Mouse (Mus musculus) neural tube, embryonic 15.5 days (tissue): ENCODE measurements at regions not wholly inside any gene's neighbourhood (a gene's known extent, or its start where the extent isn't known, plus 50 kb on each side); places are given as distances from the start of the nearest gene placed in this dataset.
A peak's percentile ranks its signal among the peaks of the same experiment; 100 is the strongest.

ENCODE experiments used
- ATAC-seq: fragments of 200-750 bp; cut with Nextera tagmentation; 2 replicates; pipeline ENCODE4 v1.8.0; 2017; ENCODE audit warnings: mild to moderate bottlenecking, moderate TSS enrichment, moderate library complexity; ENCODE audit not compliant: low FRiP score
- H3K27ac ChIP-seq: fragments of 300-500 bp; sonication (generic); replicated peaks from 2 replicates; pipeline ENCODE4 v1.5.1; 2015; ENCODE audit warnings: mild to moderate bottlenecking, inconsistent platforms
- H3K27me3 ChIP-seq: fragments of 300-500 bp; sonication (generic); replicated peaks from 2 replicates; pipeline ENCODE4 v1.6.1; 2015; ENCODE audit warnings: inconsistent platforms
- H3K36me3 ChIP-seq: fragments of 300-500 bp; sonication (generic); 2 replicates; pipeline ENCODE4 v1.6.1; 2015; ENCODE audit warnings: inconsistent platforms
- H3K4me1 ChIP-seq: fragments of 300-500 bp; sonication (generic); 2 replicates; pipeline ENCODE4 v1.6.1; 2015; ENCODE audit warnings: inconsistent platforms
- H3K4me2 ChIP-seq: fragments of 300-500 bp; sonication (generic); 2 replicates; pipeline ENCODE4 v1.6.1; 2015; ENCODE audit warnings: inconsistent platforms, mild to moderate bottlenecking, moderate library complexity
- H3K4me3 ChIP-seq: fragments of 300-500 bp; sonication (generic); replicated peaks from 2 replicates; pipeline ENCODE4 v1.5.1; 2015; ENCODE audit warnings: mild to moderate bottlenecking, inconsistent platforms
- H3K9ac ChIP-seq: fragments of 300-500 bp; sonication (generic); replicated peaks from 2 replicates; pipeline ENCODE4 v1.6.1; 2015; ENCODE audit warnings: mild to moderate bottlenecking, inconsistent platforms
- H3K9me3 ChIP-seq: fragments of 300-500 bp; sonication (generic); replicated peaks from 2 replicates; pipeline ENCODE4 v1.6.1; 2016; ENCODE audit warnings: inconsistent platforms
- WGBS: fragments of 180-500 bp; shearing (Covaris S2); methylation state at CpG from one replicate; pipeline ENCODE4 v1.1.7; 2015; ENCODE audit warnings: mixed read lengths; 5-methylcytosine and 5-hydroxymethylcytosine counted together

DNA sequence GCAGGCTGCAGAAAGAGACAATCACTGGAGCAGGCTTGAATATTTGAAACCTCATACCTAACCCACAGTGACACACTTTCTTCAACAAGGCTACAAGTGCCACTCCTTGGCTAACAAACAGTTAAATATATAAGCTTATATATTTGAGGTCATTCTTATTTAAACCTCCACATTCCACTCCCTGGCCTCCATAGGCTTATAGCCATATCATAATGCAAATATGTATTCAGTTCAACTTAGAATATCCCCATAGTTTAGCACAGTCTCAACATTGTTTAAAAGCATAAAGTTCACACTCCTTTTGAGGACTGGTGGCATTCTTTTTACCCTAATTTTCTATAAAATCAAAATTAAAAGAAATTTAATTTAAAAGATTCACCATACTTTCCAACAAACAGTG, 390.0 kb upstream of the Mef2c start:
- no peak for ATAC-seq
- Histone ChIP-seq H3K27ac (no peak overlapping the region), H3K4me2 (no peak overlapping the region), H3K9ac (no peak overlapping the region), H3K27me3 (no peaks in the 10 kb centered on the region), H3K36me3 (no peaks in the 10 kb centered on the region), H3K4me3 (no peak overlapping the region), H3K4me1 (no peaks in the 10 kb centered on the region), H3K9me3 (no peaks in the 10 kb centered on the region)

DNA sequence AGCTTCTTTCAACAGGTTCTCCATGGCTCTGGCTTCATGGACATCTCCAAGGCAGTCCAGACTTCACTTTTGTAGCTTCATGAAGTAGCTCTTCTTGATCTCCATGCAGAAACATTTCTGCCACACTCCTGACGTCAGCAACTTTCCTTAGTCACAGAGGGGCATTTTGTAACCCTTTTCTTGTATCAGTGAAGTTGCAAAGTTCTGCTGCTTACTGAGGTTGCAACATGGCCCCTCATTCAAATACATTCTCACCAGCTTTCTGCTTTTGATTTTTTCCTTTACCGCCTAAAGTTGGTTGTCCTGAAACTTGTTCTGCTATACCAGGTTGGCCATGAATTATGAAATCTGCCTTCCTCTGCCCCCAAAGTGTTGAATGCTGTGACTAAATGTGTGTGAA, 389.4 kb upstream of the Mef2c start:
- Histone ChIP-seq H3K4me3 (no peak overlapping the region), H3K9ac (no peak overlapping the region), H3K36me3 (no peaks in the 10 kb centered on the region), H3K27me3 (no peaks in the 10 kb centered on the region), H3K4me1 (no peaks in the 10 kb centered on the region), H3K4me2 (no peak overlapping the region), H3K9me3 (no peaks in the 10 kb centered on the region), H3K27ac (no peak overlapping the region)
- WGBS, result 88% methylated on average over 2 of the region's 2 CpGs
- ATAC-seq, result no peak

DNA sequence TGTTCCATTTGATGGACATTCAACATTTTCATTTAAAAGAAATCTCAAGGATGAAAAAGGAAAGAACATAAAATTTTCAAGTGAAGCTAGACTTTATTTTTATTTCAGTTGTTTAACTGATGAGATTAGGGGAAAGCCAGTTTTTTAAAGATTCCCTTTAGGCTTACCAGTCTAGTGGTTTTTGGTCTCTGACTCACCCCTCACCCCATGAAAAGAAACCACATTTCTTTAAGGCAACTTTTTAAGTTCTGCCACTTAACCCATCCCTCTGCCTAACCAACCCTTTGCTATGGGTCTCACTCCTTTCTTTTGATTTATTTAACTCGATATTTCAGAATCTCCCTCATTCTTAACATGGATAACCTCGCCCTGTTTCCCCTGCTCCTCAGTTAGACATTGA, 388.1 kb upstream of the Mef2c start:
- H3K27me3 ChIP-seq, result no peaks in the 10 kb centered on the region
- no peak overlapping the region for H3K4me2 ChIP-seq
- 82% methylated on average over 2 of the region's 2 CpGs for WGBS
- H3K9me3 ChIP-seq, result no peaks in the 10 kb centered on the region
- H3K36me3 ChIP-seq, result no peaks in the 10 kb centered on the region
- H3K4me1 ChIP-seq, result no peaks in the 10 kb centered on the region
- H3K4me3 ChIP-seq, result no peak overlapping the region
- no peak overlapping the region for H3K27ac ChIP-seq
- no peak for ATAC-seq
- H3K9ac ChIP-seq, result no peak overlapping the region

GRCm38 (mm10) chr13:83120343-83120742, 383.5 kb upstream of the Mef2c start:
- Histone ChIP-seq H3K27ac (no peak overlapping the region), H3K36me3 (no peaks in the 10 kb centered on the region), H3K9me3 (no peaks in the 10 kb centered on the region), H3K4me1 (no peaks in the 10 kb centered on the region), H3K4me2 (no peak overlapping the region), H3K9ac (no peak overlapping the region), H3K27me3 (no peaks in the 10 kb centered on the region), H3K4me3 (no peak overlapping the region)
- WGBS, result 18% methylated on average over 4 of the region's 4 CpGs
- ATAC-seq, result no peak

DNA sequence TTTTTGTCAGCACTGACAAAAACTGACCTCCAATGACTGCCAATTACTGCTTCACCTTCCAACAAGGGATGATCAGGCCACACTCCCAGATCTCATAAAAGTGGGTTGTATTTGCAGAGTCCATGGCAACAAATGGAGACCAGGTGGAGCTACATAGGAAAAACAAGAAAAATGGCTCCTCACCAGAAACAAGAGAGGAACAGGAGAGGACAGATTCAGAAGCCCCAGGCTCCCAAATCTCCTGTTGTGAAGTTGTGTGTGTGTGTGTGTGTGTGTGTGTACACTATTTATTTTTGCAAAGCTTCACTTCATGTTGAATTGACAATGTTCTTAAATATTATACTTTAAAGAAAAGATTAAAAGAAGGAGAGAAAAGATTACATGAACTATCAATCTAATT, 380.2 kb upstream of the Mef2c start:
- no peak for ATAC-seq
- no peak overlapping the region for H3K4me3 ChIP-seq

DNA sequence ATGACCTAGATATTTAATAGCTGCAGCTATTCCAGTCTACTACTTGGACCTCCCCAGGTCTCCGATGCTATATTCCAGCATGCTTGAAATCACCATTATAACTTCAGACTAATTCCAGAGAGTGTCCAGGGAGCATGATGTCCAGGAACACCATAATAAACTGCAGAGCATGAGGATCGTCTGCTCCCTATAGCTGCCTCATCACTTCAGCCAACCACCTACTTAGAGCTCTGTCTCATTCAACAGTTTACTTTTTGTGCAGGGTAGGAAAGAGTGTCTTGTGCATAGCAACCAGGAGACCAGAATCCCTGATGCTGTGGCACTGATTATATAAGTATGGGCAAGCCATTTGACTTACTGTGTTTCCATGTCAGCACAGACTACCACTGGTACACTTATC, 379.2 kb upstream of the Mef2c start:
- Histone ChIP-seq H3K36me3 (no peaks in the 10 kb centered on the region), H3K4me2 (no peak overlapping the region), H3K9me3 (no peaks in the 10 kb centered on the region), H3K9ac (no peak overlapping the region), H3K4me1 (no peaks in the 10 kb centered on the region), H3K27me3 (no peaks in the 10 kb centered on the region), H3K27ac (no peak overlapping the region), H3K4me3 (no peak overlapping the region)
- peak; percentile 83 for ATAC-seq
- 64% methylated on average over 2 of the region's 2 CpGs for WGBS

More for the DNA sequence above, 380.2 kb upstream of the Mef2c start:
- Histone ChIP-seq H3K9ac (no peak overlapping the region), H3K27ac (no peak overlapping the region), H3K27me3 (no peaks in the 10 kb centered on the region), H3K36me3 (no peaks in the 10 kb centered on the region), H3K4me1 (no peaks in the 10 kb centered on the region), H3K4me2 (no peak overlapping the region), H3K9me3 (no peaks in the 10 kb centered on the region)

DNA sequence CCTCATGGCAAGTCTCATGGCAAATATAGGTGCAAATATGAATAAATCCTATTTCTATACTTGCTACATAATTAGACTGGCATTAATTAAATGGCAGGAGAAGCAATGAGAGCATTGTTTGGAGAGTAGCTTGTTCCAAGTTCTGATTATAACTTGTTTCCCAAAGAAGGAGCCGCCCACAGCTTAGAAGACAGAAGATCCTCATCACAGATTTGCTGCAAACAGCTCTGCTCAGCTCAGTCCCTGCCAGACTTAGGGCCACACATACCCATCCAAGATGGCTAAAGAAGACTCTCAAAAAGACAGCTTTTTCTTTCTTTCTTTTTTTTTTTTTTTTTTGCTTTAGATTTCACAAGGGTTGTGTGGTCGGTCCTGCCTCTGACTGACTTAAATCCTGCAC, 377.4 kb upstream of the Mef2c start:
- 95% methylated on average over 2 of the region's 2 CpGs for WGBS

DNA sequence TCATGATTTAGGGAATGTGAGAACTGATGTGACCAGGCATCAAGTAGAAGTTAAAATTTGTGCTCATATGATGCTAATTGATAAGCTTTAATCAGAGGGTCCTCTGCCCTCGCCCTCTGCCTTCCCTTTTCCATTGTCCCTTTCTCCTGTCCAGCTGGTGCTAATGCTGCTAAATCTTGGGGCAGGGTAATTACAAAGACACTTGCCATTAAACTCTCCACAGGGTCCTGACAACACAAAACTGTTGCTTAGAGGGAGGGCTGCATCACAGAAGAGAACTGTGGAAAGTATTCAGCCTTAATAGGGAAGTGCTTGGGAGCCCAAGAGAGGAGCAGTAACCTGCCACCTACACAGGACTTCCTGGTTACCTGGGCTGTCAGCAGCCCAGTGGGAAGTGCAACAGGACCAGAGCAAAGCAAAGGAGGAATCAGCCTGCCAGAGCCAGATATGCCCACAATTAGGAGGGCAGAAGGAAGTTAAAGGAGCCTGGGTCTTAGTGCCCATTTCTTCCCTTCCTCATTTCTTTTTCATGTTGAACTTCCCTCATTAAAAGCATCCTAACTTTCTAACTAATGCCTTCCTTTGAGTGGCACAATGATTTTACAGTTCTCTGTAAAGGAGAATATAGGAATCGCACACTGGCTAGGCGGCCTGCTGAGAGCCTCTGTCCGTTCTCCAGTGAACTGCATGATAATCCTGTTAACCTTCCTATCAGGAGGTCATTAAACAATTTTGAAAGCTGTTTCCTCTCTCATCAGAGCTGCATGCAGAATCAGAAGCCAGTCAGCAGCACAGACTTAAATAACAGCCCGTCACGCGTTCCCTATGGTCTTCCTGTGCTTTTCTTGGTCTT, 372.5 kb upstream of the Mef2c start:
- Histone ChIP-seq H3K4me2 (no peak overlapping the region), H3K4me1 (no peaks in the 10 kb centered on the region), H3K4me3 (no peak overlapping the region), H3K9me3 (no peaks in the 10 kb centered on the region), H3K27ac (no peak overlapping the region), H3K36me3 (no peaks in the 10 kb centered on the region), H3K27me3 (0 out of 2 replicates have a peak, but pooled peaks cover 2% of the 10 kb centered on the region), H3K9ac (no peak overlapping the region)
- WGBS, result 24% methylated on average over 7 of the region's 7 CpGs
- no peak for ATAC-seq

More for the DNA sequence above, 377.4 kb upstream of the Mef2c start:
- Histone ChIP-seq H3K27me3 (0 out of 2 replicates have a peak, but pooled peaks cover 2% of the 10 kb centered on the region), H3K27ac (no peak overlapping the region), H3K9ac (no peak overlapping the region), H3K4me3 (no peak overlapping the region), H3K36me3 (no peaks in the 10 kb centered on the region), H3K4me1 (no peaks in the 10 kb centered on the region), H3K4me2 (no peak overlapping the region), H3K9me3 (no peaks in the 10 kb centered on the region)
- no peak for ATAC-seq

DNA sequence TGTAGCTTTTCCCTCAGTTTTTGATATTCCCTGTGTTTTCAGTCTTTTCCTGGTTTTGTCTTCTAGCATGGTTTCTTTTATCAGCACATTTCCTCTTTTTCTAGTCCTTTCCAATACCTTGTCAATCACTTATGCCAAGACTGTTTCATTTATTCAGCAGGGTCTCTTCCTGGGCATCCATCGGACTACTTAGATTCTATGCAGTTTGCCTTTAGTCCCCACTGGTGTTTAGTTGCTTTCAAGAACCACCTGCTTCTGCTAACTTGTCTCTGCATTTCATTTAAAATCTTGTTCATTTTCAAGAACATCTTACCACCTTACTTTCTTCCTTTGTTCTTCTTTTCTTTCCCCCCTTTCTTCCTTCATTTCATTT, 371.9 kb upstream of the Mef2c start:
- WGBS, result 56% methylated on average over 1 of the region's 1 CpGs
- H3K9ac ChIP-seq, result no peak overlapping the region
- no peaks in the 10 kb centered on the region for H3K36me3 ChIP-seq
- H3K27me3 ChIP-seq, result 0 out of 2 replicates have a peak, but pooled peaks cover 2% of the 10 kb centered on the region
- no peak overlapping the region for H3K4me2 ChIP-seq
- no peak overlapping the region for H3K27ac ChIP-seq
- H3K9me3 ChIP-seq, result no peaks in the 10 kb centered on the region
- H3K4me1 ChIP-seq, result no peaks in the 10 kb centered on the region
- ATAC-seq, result no peak
- no peak overlapping the region for H3K4me3 ChIP-seq

DNA sequence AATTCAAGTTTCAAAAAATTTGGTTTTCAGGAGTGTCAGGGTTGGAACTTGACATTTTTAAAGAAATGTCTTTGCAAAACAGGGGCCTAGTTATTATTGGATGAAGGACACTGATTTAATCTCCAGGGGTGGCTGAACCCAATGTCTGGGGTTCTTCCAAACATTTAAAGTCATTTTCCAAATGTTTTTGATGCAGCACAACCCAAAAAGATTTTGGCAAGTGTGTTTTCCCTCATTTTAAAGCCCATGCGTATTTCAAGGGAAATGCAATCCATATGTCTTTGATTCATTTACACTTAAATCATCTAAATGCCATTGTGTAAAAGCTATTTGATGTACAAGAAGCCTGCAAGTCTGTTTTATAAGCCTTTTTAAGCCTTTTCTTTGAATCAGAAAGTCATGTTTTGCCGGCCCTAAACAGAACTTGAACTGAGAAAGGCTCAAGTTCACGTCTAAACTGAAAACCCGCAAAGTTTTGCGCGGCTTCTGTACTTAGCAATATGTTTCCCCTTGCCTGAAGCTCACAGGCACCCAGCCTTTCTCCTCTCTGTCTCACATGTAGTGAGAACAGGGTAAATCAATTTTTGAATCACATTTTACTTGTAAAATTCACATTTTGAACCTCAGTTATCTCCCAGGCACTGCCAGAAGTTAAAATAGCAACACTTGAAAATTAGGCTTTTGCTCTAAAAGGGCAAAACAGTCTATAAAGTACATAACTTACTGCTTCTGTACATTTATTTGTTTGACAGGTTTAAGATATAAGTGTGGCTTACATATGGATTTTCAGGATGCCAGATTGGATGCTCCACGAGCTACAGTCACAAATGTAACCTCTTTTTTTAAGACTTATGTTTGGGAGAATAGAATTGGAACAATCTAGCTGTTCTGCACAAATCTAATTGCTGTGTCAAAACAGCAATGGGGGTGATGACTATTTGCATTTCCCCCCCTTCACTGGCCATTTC, 370.9 kb upstream of the Mef2c start:
- H3K36me3 ChIP-seq, result no peaks in the 10 kb centered on the region
- H3K27me3 ChIP-seq, result 0 out of 2 replicates have a peak, but pooled peaks cover 2% of the 10 kb centered on the region
- no peaks in the 10 kb centered on the region for H3K9me3 ChIP-seq
- no peak overlapping the region for H3K9ac ChIP-seq
- WGBS, result 90% methylated on average over 7 of the region's 7 CpGs
- H3K4me2 ChIP-seq, result no peak overlapping the region
- no peak for ATAC-seq
- no peak overlapping the region for H3K4me3 ChIP-seq
- no peak overlapping the region for H3K27ac ChIP-seq
- no peaks in the 10 kb centered on the region for H3K4me1 ChIP-seq

DNA sequence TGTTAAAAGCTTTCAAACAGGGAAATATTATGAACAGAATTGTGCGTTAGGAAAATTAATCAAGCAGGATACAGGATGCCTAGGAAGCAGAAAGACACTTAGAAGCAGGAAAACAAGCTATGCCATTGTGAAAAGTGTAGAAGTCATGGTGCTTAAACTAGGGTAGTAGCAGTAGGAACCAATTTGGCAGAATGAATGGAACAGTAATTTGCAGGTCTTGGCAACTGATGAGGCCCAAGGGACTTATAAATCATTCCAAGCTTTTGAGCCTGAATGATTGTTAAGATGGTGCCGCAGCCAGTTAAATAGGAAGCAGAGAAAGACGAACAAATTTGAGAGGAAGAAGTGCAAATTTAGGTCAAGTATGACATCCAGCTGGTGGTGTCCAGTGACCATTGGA, 360.5 kb upstream of the Mef2c start:
- WGBS, result 23% methylated on average over 3 of the region's 3 CpGs

GRCm38 (mm10) chr13:83154626-83155124, 349.2 kb upstream of the Mef2c start:
- H3K4me1 ChIP-seq, result no peaks in the 10 kb centered on the region
- no peak overlapping the region for H3K27ac ChIP-seq
- ATAC-seq, result no peak
- H3K27me3 ChIP-seq, result no peaks in the 10 kb centered on the region
- H3K9me3 ChIP-seq, result no peaks in the 10 kb centered on the region
- H3K36me3 ChIP-seq, result no peaks in the 10 kb centered on the region
- no peak overlapping the region for H3K9ac ChIP-seq
- H3K4me3 ChIP-seq, result no peak overlapping the region
- no peak overlapping the region for H3K4me2 ChIP-seq
- WGBS, result 86% methylated on average over 1 of the region's 1 CpGs

More for the DNA sequence above, 360.5 kb upstream of the Mef2c start:
- Histone ChIP-seq H3K27me3 (no peaks in the 10 kb centered on the region), H3K9me3 (no peaks in the 10 kb centered on the region), H3K4me2 (no peak overlapping the region), H3K27ac (no peak overlapping the region), H3K36me3 (no peaks in the 10 kb centered on the region), H3K4me1 (no peaks in the 10 kb centered on the region), H3K9ac (no peak overlapping the region), H3K4me3 (no peak overlapping the region)
- ATAC-seq, result no peak
